Mouse (Mus musculus) urinary bladder, postnatal 14 days (tissue): ENCODE results near the gene Cobll1.

Experiments used
- DNase-seq: peaks from one replicate; pipeline ENCODE4 v3.0.0; 2021; ENCODE audit warnings: low spot score

The Cobll1 gene

GRCm38 (mm10) chr2:65196994-65197393, 42.2 kb downstream of the Cobll1 start:
- no peak for DNase-seq

GRCm38 (mm10) chr2:65195233-65196010, 43.8 kb downstream of the Cobll1 start:
- DNase-seq, result no peak

GRCm38 (mm10) chr2:65193091-65193795, 46.0 kb downstream of the Cobll1 start:
- DNase-seq, result no peak

- no peak for DNase-seq
Observed at GRCm38 (mm10) chr2:65191398-65191797, 47.8 kb downstream of the Cobll1 start.

GRCm38 (mm10) chr2:65189346-65189745, 49.9 kb downstream of the Cobll1 start:
- DNase-seq, result no peak

- no peak for DNase-seq
Observed at GRCm38 (mm10) chr2:65188585-65188984, 50.6 kb downstream of the Cobll1 start.

- DNase-seq, result no peak
Observed at GRCm38 (mm10) chr2:65187652-65188051, 51.6 kb downstream of the Cobll1 start.

- no peak for DNase-seq
Observed at GRCm38 (mm10) chr2:65187164-65187563, 52.0 kb downstream of the Cobll1 start.

- DNase-seq, result no peak
Observed at GRCm38 (mm10) chr2:65182747-65183146, 56.5 kb downstream of the Cobll1 start.

- DNase-seq, result no peak
Observed at GRCm38 (mm10) chr2:65181736-65182135, 57.5 kb downstream of the Cobll1 start.

GRCm38 (mm10) chr2:65181066-65181716, 58.0 kb downstream of the Cobll1 start:
- no peak for DNase-seq

- DNase-seq, result no peak
Observed at GRCm38 (mm10) chr2:65175645-65176044, 63.6 kb downstream of the Cobll1 start.

GRCm38 (mm10) chr2:65172071-65172470, 67.1 kb downstream of the Cobll1 start:
- DNase-seq, result no peak

- DNase-seq, result no peak
Observed at GRCm38 (mm10) chr2:65171516-65171915, 67.7 kb downstream of the Cobll1 start.

- DNase-seq, result no peak
Observed at GRCm38 (mm10) chr2:65170693-65171456, 68.3 kb downstream of the Cobll1 start.

GRCm38 (mm10) chr2:65170256-65170655, 68.9 kb downstream of the Cobll1 start:
- no peak for DNase-seq

- no peak for DNase-seq
Observed at GRCm38 (mm10) chr2:65163990-65164389, 75.2 kb downstream of the Cobll1 start.

GRCm38 (mm10) chr2:65162625-65163024, 76.6 kb downstream of the Cobll1 start:
- DNase-seq, result no peak

- DNase-seq, result no peak
Observed at GRCm38 (mm10) chr2:65161715-65162114, 77.5 kb downstream of the Cobll1 start.

- no peak for DNase-seq
Observed at GRCm38 (mm10) chr2:65157981-65158651, 81.1 kb downstream of the Cobll1 start.

GRCm38 (mm10) chr2:65157325-65157724, 81.9 kb downstream of the Cobll1 start:
- DNase-seq, result no peak

GRCm38 (mm10) chr2:65148928-65149327, 90.3 kb downstream of the Cobll1 start:
- no peak for DNase-seq
